Mouse (Mus musculus): ENCODE results near the gene Memo1. TPM values are rescaled to one million over a fixed set of nuclear protein-coding genes. Genes with fewer than 3 reads are reported as not detected.
"Not testable (repeated sequence)": the region's sequence is repeated elsewhere in the genome, so short reads cannot be mapped to it uniquely, and the experiment has no call there.

Memo1 gene
- polyA plus RNA-seq, 1 experiment from 2014 or later, result 97.7 TPM

GRCm38 (mm10) chr17:74212831-74213524 lies 82.3 kb downstream of the Memo1 start:
- not testable (repeated sequence) for H3K4me2 ChIP-seq; H3K4me3 ChIP-seq; H3K9me3 ChIP-seq (replicated peaks); H3K27me3 ChIP-seq (replicated peaks); ATAC-seq; H3K9ac ChIP-seq; H3K27ac ChIP-seq; H3K4me1 ChIP-seq
- H3K36me3 ChIP-seq, result peaks cover 50% of the 10 kb centered on the region
- 87% methylated on average over 16 of the region's 16 CpGs for WGBS (ENCODE audit: insufficient replicate concordance)

GRCm38 (mm10) chr17:74209143-74209908 lies 86.0 kb downstream of the Memo1 start:
- no peak overlapping the region for H3K4me2 ChIP-seq
- no peak overlapping the region for H3K4me3 ChIP-seq
- 74% methylated on average over 5 of the region's 5 CpGs for WGBS (ENCODE audit: insufficient replicate concordance)
- no peak for ATAC-seq
- H3K27ac ChIP-seq, result no peak overlapping the region
- no peak overlapping the region for H3K9ac ChIP-seq
- H3K36me3 ChIP-seq, result peaks cover 52% of the 10 kb centered on the region
- no peaks in the 10 kb centered on the region for H3K27me3 ChIP-seq (replicated peaks)
- H3K9me3 ChIP-seq (replicated peaks), result no peaks in the 10 kb centered on the region
- no peaks in the 10 kb centered on the region for H3K4me1 ChIP-seq

GRCm38 (mm10) chr17:74195943-74196342 lies 99.4 kb downstream of the Memo1 start:
- no peaks in the 10 kb centered on the region for H3K9me3 ChIP-seq (replicated peaks)
- H3K4me1 ChIP-seq, result no peaks in the 10 kb centered on the region
- no peaks in the 10 kb centered on the region for H3K27me3 ChIP-seq (replicated peaks)
- H3K4me2 ChIP-seq, result no peak overlapping the region
- WGBS (ENCODE audit: insufficient replicate concordance), result 50% methylated on average over 2 of the region's 2 CpGs
- no peak overlapping the region for H3K4me3 ChIP-seq
- peaks cover 26% of the 10 kb centered on the region for H3K36me3 ChIP-seq
- H3K9ac ChIP-seq, result no peak overlapping the region
- H3K27ac ChIP-seq, result no peak overlapping the region
- no peak for ATAC-seq

GRCm38 (mm10) chr17:74194755-74195154 lies 100.6 kb downstream of the Memo1 start:
- Histone ChIP-seq H3K36me3 (peaks cover 28% of the 10 kb centered on the region), H3K9ac (no peak overlapping the region), H3K9me3 (replicated peaks) (no peaks in the 10 kb centered on the region), H3K4me1 (no peaks in the 10 kb centered on the region), H3K4me2 (no peak overlapping the region), H3K27me3 (replicated peaks) (no peaks in the 10 kb centered on the region), H3K4me3 (no peak overlapping the region), H3K27ac (no peak overlapping the region)
- ATAC-seq, result no peak
- WGBS (ENCODE audit: insufficient replicate concordance), result 89% methylated on average over 9 of the region's 9 CpGs

GRCm38 (mm10) chr17:74193463-74193862 lies 101.9 kb downstream of the Memo1 start:
- 70% methylated on average over 1 of the region's 1 CpGs for WGBS (ENCODE audit: insufficient replicate concordance)
- H3K36me3 ChIP-seq, result peaks cover 28% of the 10 kb centered on the region

GRCm38 (mm10) chr17:74191446-74191845 lies 103.9 kb downstream of the Memo1 start:
- no peak overlapping the region for H3K4me3 ChIP-seq
- no peak overlapping the region for H3K4me2 ChIP-seq
- H3K9ac ChIP-seq, result no peak overlapping the region
- H3K27me3 ChIP-seq (replicated peaks), result no peaks in the 10 kb centered on the region
- H3K9me3 ChIP-seq (replicated peaks), result no peaks in the 10 kb centered on the region
- peaks cover 14% of the 10 kb centered on the region for H3K36me3 ChIP-seq
- no peak for ATAC-seq
- no peak overlapping the region for H3K27ac ChIP-seq
- no peaks in the 10 kb centered on the region for H3K4me1 ChIP-seq
- WGBS (ENCODE audit: insufficient replicate concordance), result 73% methylated on average over 5 of the region's 5 CpGs

More at GRCm38 (mm10) chr17:74193463-74193862, 101.9 kb downstream of the Memo1 start:
- Histone ChIP-seq H3K27ac (no peak overlapping the region), H3K9ac (no peak overlapping the region), H3K4me2 (no peak overlapping the region), H3K27me3 (replicated peaks) (no peaks in the 10 kb centered on the region), H3K4me3 (no peak overlapping the region), H3K9me3 (replicated peaks) (no peaks in the 10 kb centered on the region), H3K4me1 (no peaks in the 10 kb centered on the region)
- ATAC-seq, result no peak

GRCm38 (mm10) chr17:74186197-74186596 lies 109.1 kb downstream of the Memo1 start:
- Histone ChIP-seq H3K4me2 (no peak overlapping the region), H3K4me3 (no peak overlapping the region), H3K36me3 (peaks cover 15% of the 10 kb centered on the region), H3K27ac (no peak overlapping the region), H3K9ac (no peak overlapping the region), H3K4me1 (no peaks in the 10 kb centered on the region; the same call in 1 of the 2 replicates), H3K9me3 (replicated peaks) (no peaks in the 10 kb centered on the region), H3K27me3 (replicated peaks) (no peaks in the 10 kb centered on the region)
- WGBS (ENCODE audit: insufficient replicate concordance), result 67% methylated on average over 5 of the region's 5 CpGs
- ATAC-seq, result no peak

GRCm38 (mm10) chr17:74184739-74185138 lies 110.6 kb downstream of the Memo1 start:
- Histone ChIP-seq H3K9me3 (replicated peaks) (no peaks in the 10 kb centered on the region), H3K4me2 (no peak overlapping the region), H3K4me3 (no peak overlapping the region), H3K27ac (no peak overlapping the region), H3K9ac (no peak overlapping the region), H3K27me3 (replicated peaks) (no peaks in the 10 kb centered on the region), H3K36me3 (peaks cover 4% of the 10 kb centered on the region), H3K4me1 (peaks cover under 1% of the 10 kb centered on the region; the same call in 1 of the 2 replicates)
- WGBS (ENCODE audit: insufficient replicate concordance), result 62% methylated on average over 1 of the region's 1 CpGs
- ATAC-seq, result no peak

- Histone ChIP-seq H3K4me3 (no peak overlapping the region), H3K36me3 (no peaks in the 10 kb centered on the region; the same call in 1 of the 2 replicates), H3K27me3 (replicated peaks) (no peaks in the 10 kb centered on the region), H3K27ac (no peak overlapping the region), H3K4me2 (no peak overlapping the region), H3K4me1 (peaks cover 3% of the 10 kb centered on the region; the same call in 1 of the 2 replicates), H3K9me3 (replicated peaks) (no peaks in the 10 kb centered on the region), H3K9ac (no peak overlapping the region)
- ATAC-seq, result no peak
Measured at GRCm38 (mm10) chr17:74180889-74181288, 114.4 kb downstream of the Memo1 start.

- H3K9me3 ChIP-seq (replicated peaks), result not testable (repeated sequence)
Measured at GRCm38 (mm10) chr17:74179640-74180039, 115.7 kb downstream of the Memo1 start.

GRCm38 (mm10) chr17:74173726-74174125 lies 121.6 kb downstream of the Memo1 start:
- Histone ChIP-seq H3K4me1 (no peaks in the 10 kb centered on the region), H3K27me3 (replicated peaks) (no peaks in the 10 kb centered on the region), H3K36me3 (no peaks in the 10 kb centered on the region), H3K4me2 (no peak overlapping the region), H3K9ac (no peak overlapping the region), H3K4me3 (no peak overlapping the region), H3K9me3 (replicated peaks) (no peaks in the 10 kb centered on the region), H3K27ac (no peak overlapping the region)
- ATAC-seq, result no peak

More at GRCm38 (mm10) chr17:74179640-74180039, 115.7 kb downstream of the Memo1 start:
- not testable (repeated sequence) for H3K27me3 ChIP-seq (replicated peaks); H3K9ac ChIP-seq; H3K4me2 ChIP-seq; H3K36me3 ChIP-seq; H3K4me3 ChIP-seq; H3K4me1 ChIP-seq; H3K27ac ChIP-seq
- WGBS (ENCODE audit: insufficient replicate concordance), result 61% methylated on average over 2 of the region's 2 CpGs
- peak; percentile 57; the same call in 1 of the 2 replicates for ATAC-seq

- Histone ChIP-seq H3K27me3 (replicated peaks) (no peaks in the 10 kb centered on the region), H3K9me3 (replicated peaks) (no peaks in the 10 kb centered on the region), H3K9ac (no peak overlapping the region), H3K4me2 (no peak overlapping the region), H3K36me3 (no peaks in the 10 kb centered on the region), H3K4me3 (no peak overlapping the region), H3K27ac (no peak overlapping the region), H3K4me1 (no peaks in the 10 kb centered on the region)
- ATAC-seq, result no peak
- 72% methylated on average over 1 of the region's 1 CpGs for WGBS (ENCODE audit: insufficient replicate concordance)
Measured at GRCm38 (mm10) chr17:74172834-74173233, 122.5 kb downstream of the Memo1 start.
